Mouse (Mus musculus) midbrain, embryonic 12.5 days (tissue): ENCODE results near the gene Ndufb7. TPM values are rescaled to one million over a fixed set of nuclear protein-coding genes. Genes with fewer than 3 reads are reported as not detected.
A peak's percentile ranks its signal among the peaks of the same experiment; 100 is the strongest.

Experiments
- ATAC-seq: fragments of 200-750 bp; cut with Nextera tagmentation; 2 replicates; pipeline ENCODE4 v1.8.0; 2017; ENCODE audit warnings: low read depth, moderate TSS enrichment, moderate library complexity; ENCODE audit not compliant: low FRiP score
- H3K27ac ChIP-seq: fragments of 300-500 bp; sonication (generic); replicated peaks from 2 replicates; pipeline ENCODE4 v1.5.1; 2016; ENCODE audit warnings: mild to moderate bottlenecking
- H3K27me3 ChIP-seq: fragments of 300-500 bp; sonication (generic); 2 replicates; pipeline ENCODE4 v1.6.1; 2016; ENCODE audit warnings: mild to moderate bottlenecking
- H3K36me3 ChIP-seq: fragments of 300-500 bp; sonication (generic); 2 replicates; pipeline ENCODE4 v1.6.1; 2016
- H3K4me1 ChIP-seq: fragments of 300-500 bp; sonication (generic); 2 replicates; pipeline ENCODE4 v1.6.1; 2016
- H3K4me2 ChIP-seq: fragments of 300-500 bp; sonication (generic); replicated peaks from 2 replicates; pipeline ENCODE4 v1.6.1; 2016; ENCODE audit warnings: mild to moderate bottlenecking, moderate library complexity
- H3K4me3 ChIP-seq: fragments of 300-500 bp; sonication (generic); 2 replicates; pipeline ENCODE4 v1.5.1; 2016; ENCODE audit warnings: mild to moderate bottlenecking
- H3K9ac ChIP-seq: fragments of 300-500 bp; sonication (generic); replicated peaks from 2 replicates; pipeline ENCODE4 v1.6.1; 2016; ENCODE audit warnings: mild to moderate bottlenecking, moderate library complexity
- H3K9me3 ChIP-seq: fragments of 300-500 bp; sonication (generic); 2 replicates; pipeline ENCODE4 v1.6.1; 2016; ENCODE audit warnings: mild to moderate bottlenecking
- WGBS: fragments of 180-500 bp; shearing (Covaris S2); methylation state at CpG from one replicate; pipeline ENCODE4 v1.1.7; 2016; 5-methylcytosine and 5-hydroxymethylcytosine counted together
- polyA plus RNA-seq: library from polyadenylated mRNA; unstranded; fragments of >200 nt; fragmentation: Nextera tagmentation; extraction: Ambion mirVana; gene quantifications from 2 replicates; pipeline ENCODE4 v1.2.1, GENCODE M21; 2016

Gene Ndufb7
- polyA plus RNA-seq, 1 experiment from 2014 or later: 329 TPM

- no peak for ATAC-seq
Observed at GRCm38 (mm10) chr8:83578131-83579055, 11.9 kb downstream of the Ndufb7 start.

DNA sequence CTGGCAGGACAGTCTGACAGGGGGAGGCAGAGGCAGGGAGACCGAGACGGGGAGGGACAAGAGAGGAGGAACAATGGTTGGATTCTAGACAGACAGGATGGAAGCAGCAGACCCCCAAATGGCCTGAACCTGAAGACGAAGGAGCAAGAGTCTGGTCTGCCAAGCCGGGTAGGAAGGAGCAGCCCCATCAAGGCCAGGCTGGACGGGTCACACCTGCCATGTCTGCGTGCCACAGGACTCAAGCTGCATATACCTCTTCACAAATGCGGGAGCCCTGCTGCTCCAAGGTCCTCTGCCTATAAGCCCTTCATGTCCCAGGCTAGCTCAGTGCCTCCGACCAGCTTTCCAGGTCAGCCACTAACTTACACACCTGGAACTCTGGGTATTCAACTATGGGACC lies 13.2 kb downstream of the Ndufb7 start:
- Histone ChIP-seq H3K4me3 (no peak overlapping the region), H3K4me2 (no peak overlapping the region), H3K4me1 (peaks cover 56% of the 10 kb centered on the region), H3K36me3 (peaks cover 9% of the 10 kb centered on the region; the same call in 1 of the 2 replicates), H3K9ac (no peak overlapping the region), H3K27me3 (no peaks in the 10 kb centered on the region), H3K9me3 (no peaks in the 10 kb centered on the region), H3K27ac (no peak overlapping the region)
- ATAC-seq: no peak
- WGBS: 89% methylated on average over 8 of the region's 8 CpGs

More at GRCm38 (mm10) chr8:83578131-83579055, 11.9 kb downstream of the Ndufb7 start:
- Histone ChIP-seq H3K9ac (0 out of 2 replicates have a peak overlapping the region, but pooled peaks have one; percentile 7), H3K4me1 (peaks cover 50% of the 10 kb centered on the region), H3K4me3 (no peak overlapping the region), H3K4me2 (no peak overlapping the region), H3K27me3 (no peaks in the 10 kb centered on the region), H3K36me3 (peaks cover 14% of the 10 kb centered on the region), H3K27ac (peak overlapping the region; percentile 15), H3K9me3 (no peaks in the 10 kb centered on the region)
- 82% methylated on average over 17 of the region's 17 CpGs for WGBS

DNA sequence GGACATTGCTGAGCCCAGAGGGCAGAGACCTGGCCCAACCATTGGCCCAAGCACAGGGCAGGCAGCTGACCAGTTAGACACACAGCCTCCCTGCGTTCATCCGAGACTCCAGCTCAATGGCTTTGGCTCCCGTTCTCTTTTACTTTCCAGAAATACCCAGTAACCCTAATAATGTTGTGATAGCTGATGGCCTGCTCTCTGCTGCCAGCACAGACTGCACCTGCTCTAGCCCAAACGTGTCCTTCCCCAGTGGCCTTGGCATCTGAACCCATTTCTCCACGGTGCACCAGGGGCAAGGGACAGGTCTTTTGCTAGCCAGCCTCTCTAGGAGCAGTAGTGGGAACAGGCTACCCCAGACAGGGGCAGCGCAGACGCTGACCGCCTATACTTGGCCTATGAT lies 14.4 kb downstream of the Ndufb7 start:
- H3K4me2 ChIP-seq: no peak overlapping the region
- H3K4me1 ChIP-seq: peaks cover 53% of the 10 kb centered on the region
- no peak overlapping the region for H3K4me3 ChIP-seq
- H3K36me3 ChIP-seq: peaks cover 10% of the 10 kb centered on the region; the same call in 1 of the 2 replicates
- no peak for ATAC-seq
- no peak overlapping the region for H3K27ac ChIP-seq
- 92% methylated on average over 8 of the region's 8 CpGs for WGBS
- no peaks in the 10 kb centered on the region for H3K9me3 ChIP-seq
- no peak overlapping the region for H3K9ac ChIP-seq
- no peaks in the 10 kb centered on the region for H3K27me3 ChIP-seq

- 88% methylated on average over 8 of the region's 8 CpGs for WGBS
- peaks cover 21% of the 10 kb centered on the region for H3K36me3 ChIP-seq
Observed at GRCm38 (mm10) chr8:83582226-83582625, 15.8 kb downstream of the Ndufb7 start.

DNA sequence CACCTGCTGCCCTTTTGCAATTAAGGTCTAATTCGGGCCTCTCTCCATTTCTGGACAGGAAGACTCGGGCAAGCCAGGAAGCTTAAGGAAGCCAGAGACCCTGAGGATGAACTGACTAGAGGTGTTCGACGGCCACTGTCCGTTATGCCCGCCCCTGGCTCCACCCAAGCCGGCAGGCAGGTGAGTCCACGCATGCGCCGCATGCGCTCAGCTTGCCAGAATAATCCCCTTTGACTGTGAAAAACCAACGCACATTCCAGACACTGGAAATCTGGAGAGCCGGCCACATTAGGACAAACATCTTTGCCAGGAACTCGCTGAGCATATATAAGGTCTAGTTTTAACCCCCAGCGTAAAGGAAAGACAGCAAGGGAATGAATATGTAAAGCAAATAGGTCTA lies 16.8 kb downstream of the Ndufb7 start:
- 90% methylated on average over 15 of the region's 15 CpGs for WGBS
- H3K4me2 ChIP-seq: no peak overlapping the region
- H3K9me3 ChIP-seq: no peaks in the 10 kb centered on the region
- ATAC-seq: no peak
- H3K27ac ChIP-seq: no peak overlapping the region
- peaks cover 34% of the 10 kb centered on the region for H3K4me1 ChIP-seq
- no peak overlapping the region for H3K4me3 ChIP-seq
- no peaks in the 10 kb centered on the region for H3K27me3 ChIP-seq
- H3K36me3 ChIP-seq: peaks cover 26% of the 10 kb centered on the region
- no peak overlapping the region for H3K9ac ChIP-seq

More at GRCm38 (mm10) chr8:83582226-83582625, 15.8 kb downstream of the Ndufb7 start:
- Histone ChIP-seq H3K9me3 (no peaks in the 10 kb centered on the region), H3K9ac (0 out of 2 replicates have a peak overlapping the region, but pooled peaks have one; percentile 2), H3K27me3 (no peaks in the 10 kb centered on the region), H3K4me2 (no peak overlapping the region), H3K4me1 (peaks cover 40% of the 10 kb centered on the region), H3K4me3 (no peak overlapping the region), H3K27ac (no peak overlapping the region)
- ATAC-seq: no peak

GRCm38 (mm10) chr8:83584771-83585170 lies 18.3 kb downstream of the Ndufb7 start:
- H3K27me3 ChIP-seq: no peaks in the 10 kb centered on the region
- no peaks in the 10 kb centered on the region for H3K9me3 ChIP-seq
- peaks cover 26% of the 10 kb centered on the region for H3K36me3 ChIP-seq
- no peak for ATAC-seq
- no peak overlapping the region for H3K27ac ChIP-seq
- no peak overlapping the region for H3K4me2 ChIP-seq
- WGBS: 88% methylated on average over 1 of the region's 1 CpGs
- peaks cover 20% of the 10 kb centered on the region; the same call in 1 of the 2 replicates for H3K4me1 ChIP-seq
- no peak overlapping the region for H3K9ac ChIP-seq
- no peak overlapping the region for H3K4me3 ChIP-seq

DNA sequence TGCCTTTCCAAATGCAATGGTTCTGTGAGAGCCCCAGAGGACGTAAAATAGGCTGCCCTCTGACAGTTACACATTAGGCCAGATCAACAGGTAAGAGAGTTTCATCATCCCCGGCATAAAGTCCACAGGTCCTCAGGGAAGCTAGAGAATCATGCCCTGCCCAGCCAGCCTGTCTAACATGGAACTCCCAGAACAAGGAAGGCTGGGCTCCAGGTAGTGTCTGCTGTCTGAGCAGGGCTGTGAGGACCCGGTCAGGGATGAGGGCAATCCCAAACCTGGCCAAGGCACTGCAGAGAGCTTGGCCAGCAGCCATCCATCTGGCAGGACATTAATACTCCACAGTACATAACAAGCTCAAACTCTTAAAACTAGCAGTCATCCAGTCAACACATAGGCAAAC lies 18.9 kb downstream of the Ndufb7 start:
- 88% methylated on average over 3 of the region's 3 CpGs for WGBS
- Histone ChIP-seq H3K27me3 (no peaks in the 10 kb centered on the region), H3K27ac (no peak overlapping the region), H3K9me3 (no peaks in the 10 kb centered on the region), H3K4me3 (no peak overlapping the region), H3K9ac (no peak overlapping the region), H3K4me1 (peaks cover 23% of the 10 kb centered on the region; the same call in 1 of the 2 replicates), H3K36me3 (peaks cover 26% of the 10 kb centered on the region), H3K4me2 (no peak overlapping the region)
- no peak for ATAC-seq

DNA sequence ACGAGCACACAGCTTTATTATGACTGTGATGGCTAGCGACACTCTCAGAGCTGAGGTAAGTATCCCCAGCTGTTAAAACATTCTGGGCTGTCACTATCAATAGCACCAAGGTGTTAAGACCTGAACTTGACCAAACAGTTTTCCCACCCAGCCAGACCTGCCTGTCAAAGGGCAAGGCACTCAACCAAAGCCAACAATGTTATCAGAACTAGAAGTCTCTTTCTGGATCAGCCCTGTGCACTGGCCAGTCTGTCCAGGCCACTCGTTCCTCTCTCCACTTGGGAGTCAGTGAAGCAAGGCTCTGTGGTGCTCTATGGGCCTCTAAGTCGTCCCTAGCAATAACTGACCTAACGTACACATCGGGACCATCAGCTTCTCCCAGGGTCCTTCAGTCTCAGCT lies 21.2 kb downstream of the Ndufb7 start:
- WGBS: 86% methylated on average over 6 of the region's 6 CpGs
- no peak for ATAC-seq
- Histone ChIP-seq H3K9me3 (no peaks in the 10 kb centered on the region), H3K27ac (no peak overlapping the region), H3K4me2 (no peak overlapping the region), H3K27me3 (no peaks in the 10 kb centered on the region), H3K36me3 (peaks cover 26% of the 10 kb centered on the region), H3K4me3 (no peak overlapping the region), H3K4me1 (peaks cover 40% of the 10 kb centered on the region), H3K9ac (no peak overlapping the region)

- WGBS: 95% methylated on average over 5 of the region's 5 CpGs
- no peak for ATAC-seq
- Histone ChIP-seq H3K4me1 (peaks cover 41% of the 10 kb centered on the region), H3K4me3 (no peak overlapping the region), H3K9ac (no peak overlapping the region), H3K27ac (no peak overlapping the region), H3K4me2 (no peak overlapping the region), H3K27me3 (no peaks in the 10 kb centered on the region), H3K36me3 (peaks cover 22% of the 10 kb centered on the region), H3K9me3 (no peaks in the 10 kb centered on the region)
Observed at GRCm38 (mm10) chr8:83588886-83589285, 22.4 kb downstream of the Ndufb7 start.

DNA sequence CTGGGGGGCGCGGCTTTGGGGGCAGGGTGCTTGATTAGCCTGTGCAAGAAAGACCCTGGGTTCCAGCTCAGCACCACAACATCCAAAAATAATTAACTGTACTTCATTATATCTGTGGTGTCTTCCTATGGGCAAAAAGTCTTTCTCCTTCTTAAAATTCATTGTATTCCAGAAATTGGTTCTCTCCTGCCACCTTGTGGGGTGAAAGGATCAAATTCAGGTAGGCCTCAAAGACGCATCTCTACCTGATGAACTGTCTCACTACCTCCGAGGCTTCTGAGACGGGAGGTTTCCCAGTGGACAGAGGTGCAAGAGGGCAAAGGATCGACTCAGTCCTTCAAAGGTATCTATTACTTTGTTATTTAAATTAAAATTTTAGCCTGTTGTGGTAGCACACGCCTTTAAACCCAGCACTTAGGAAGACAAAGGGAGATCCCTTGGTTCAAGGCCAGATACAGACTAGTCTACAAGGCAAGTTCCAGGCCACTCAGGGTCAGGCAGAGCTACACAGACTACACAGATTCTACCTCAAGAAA lies 24.1 kb downstream of the Ndufb7 start:
- Histone ChIP-seq H3K27ac (no peak overlapping the region), H3K4me2 (no peak overlapping the region), H3K27me3 (no peaks in the 10 kb centered on the region), H3K4me3 (no peak overlapping the region), H3K36me3 (peaks cover 18% of the 10 kb centered on the region), H3K9me3 (no peaks in the 10 kb centered on the region), H3K4me1 (peaks cover 34% of the 10 kb centered on the region), H3K9ac (no peak overlapping the region)
- WGBS: 83% methylated on average over 7 of the region's 7 CpGs
- ATAC-seq: no peak

DNA sequence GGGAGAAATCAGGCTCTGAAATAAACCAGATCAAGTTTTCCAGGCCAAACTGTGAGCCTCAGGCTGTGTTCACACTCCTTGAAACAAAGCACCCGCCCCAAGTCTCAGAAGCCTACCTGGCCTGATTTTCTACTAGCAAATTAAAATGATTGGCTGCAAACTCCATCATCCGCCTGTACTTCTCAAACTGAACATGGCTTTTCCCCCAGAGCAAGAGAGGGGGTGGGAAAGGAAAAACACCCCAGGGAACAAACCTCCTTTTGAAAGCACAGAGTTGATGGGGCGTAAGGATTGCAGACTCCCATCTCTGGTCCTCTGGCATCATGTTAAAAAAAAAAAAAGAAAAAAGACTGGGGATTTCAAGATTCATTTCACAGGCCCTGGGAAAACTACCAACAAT lies 26.2 kb downstream of the Ndufb7 start:
- no peak for ATAC-seq

More for the DNA sequence above, 26.2 kb downstream of the Ndufb7 start:
- Histone ChIP-seq H3K4me1 (peaks cover 34% of the 10 kb centered on the region), H3K36me3 (no peaks in the 10 kb centered on the region), H3K9ac (peak overlapping the region; percentile 90), H3K4me2 (peak overlapping the region; percentile 88), H3K27me3 (no peaks in the 10 kb centered on the region), H3K4me3 (peak overlapping the region; percentile 92), H3K9me3 (no peaks in the 10 kb centered on the region), H3K27ac (no peak overlapping the region)
- WGBS: 73% methylated on average over 3 of the region's 3 CpGs
